Mouse (Mus musculus): Measurements from ENCODE around the gene A930009A15Rik.

A930009A15Rik gene

DNA sequence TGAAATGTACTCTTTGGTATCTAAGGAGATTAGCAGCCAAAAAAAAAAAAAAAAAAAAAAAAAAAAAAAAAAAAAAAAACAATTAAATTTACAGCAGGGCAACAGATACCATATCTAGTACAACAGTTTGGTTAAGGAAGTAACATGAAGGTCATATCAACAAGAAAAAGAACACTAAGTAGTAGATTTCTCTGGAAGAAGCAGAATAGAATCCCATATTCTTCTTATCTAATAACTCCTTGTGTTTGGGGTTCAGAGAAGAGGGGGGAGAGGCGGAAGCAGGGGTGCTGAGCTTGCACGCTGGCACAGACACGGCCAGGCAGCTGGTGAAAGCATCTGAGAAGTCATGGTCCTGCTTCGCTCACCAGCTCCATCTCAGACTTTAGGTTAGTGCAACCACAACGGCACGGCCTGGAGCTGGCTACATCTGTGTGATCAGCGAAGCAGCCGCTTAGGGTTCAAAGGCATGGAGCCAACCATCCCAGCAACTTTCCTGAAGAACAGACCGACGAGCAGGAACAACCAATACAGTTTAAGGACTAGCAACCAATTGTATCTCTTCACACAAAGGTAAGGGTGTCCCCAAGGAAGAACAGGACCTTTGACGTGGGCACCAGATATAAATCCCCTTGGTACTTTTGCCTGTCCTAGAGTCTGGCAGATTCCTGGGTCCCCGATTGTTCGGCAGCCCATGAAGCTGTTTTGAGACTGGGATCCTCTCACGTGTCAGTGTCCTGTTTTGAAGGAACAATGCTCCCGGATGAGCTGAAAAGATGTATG, at the start of gene A930009A15Rik:
A930009A15Rik (plus strand) TSS at position 275 of the 780 bp plus-strand sequence.
- no peak for DNase-seq (ENCODE audit: low spot score in 2 of 2)

DNA sequence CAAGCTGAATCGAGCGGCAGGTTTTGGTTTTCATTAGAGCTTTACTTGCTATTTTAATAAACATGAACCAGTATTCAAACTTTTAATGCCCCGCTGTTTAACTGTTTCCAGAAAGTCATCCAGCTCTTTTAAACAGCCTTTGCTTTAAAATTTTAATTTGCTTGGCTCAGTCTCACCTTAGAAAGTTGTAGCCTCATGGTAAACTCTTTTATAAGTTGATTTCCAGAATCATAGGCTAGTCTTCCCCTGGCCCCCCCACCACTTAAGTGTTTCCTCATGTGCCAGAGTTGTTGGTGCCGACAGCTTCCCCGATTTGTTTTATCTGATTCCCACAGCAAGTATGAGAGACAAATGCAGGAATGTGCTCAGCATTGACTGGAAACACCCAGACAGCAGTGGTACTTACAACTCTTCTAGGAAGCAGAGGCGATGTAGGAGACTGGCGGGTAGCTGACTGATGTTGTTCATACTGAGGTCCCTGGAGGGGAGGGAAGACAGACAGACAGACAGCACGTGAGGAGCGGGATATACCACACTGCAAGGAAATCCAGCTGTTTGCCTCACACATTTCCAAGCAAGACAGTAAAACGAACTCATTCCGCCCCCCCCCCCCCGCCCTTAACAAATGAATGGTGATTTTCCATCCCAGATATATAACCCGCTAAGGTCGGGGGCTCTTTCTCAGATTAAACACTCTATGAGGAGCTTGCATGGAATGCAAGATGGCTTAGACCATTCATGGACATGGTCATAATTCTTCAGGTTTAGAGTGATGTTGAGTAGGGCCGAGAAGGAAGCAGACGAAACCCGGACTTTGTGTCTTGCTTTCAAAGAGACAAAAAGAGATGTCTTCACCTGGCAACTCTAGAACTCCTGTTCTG, 49.3 kb upstream of the A930009A15Rik start:
- no peak for DNase-seq (ENCODE audit: low spot score in 2 of 2)

DNA sequence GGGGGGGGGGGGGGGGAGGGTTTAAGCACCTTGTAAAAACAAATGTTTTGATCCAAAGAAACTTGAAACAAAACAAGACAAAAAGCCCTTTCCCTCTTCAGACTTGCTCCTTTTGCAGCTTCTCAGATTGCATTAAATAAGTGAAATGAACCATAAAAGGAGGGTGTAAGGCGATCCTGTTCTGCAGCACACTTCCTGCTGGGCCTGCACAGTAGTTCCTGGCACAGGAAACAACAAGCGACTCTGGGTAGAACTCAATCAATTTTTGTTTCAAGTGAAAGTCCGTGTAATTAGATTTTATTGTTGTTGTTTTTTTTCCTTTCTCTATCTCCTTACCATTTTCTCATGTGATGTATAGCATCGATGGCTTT, 48.7 kb upstream of the A930009A15Rik start:
- no peak for DNase-seq (ENCODE audit: low spot score in 2 of 2)

DNA sequence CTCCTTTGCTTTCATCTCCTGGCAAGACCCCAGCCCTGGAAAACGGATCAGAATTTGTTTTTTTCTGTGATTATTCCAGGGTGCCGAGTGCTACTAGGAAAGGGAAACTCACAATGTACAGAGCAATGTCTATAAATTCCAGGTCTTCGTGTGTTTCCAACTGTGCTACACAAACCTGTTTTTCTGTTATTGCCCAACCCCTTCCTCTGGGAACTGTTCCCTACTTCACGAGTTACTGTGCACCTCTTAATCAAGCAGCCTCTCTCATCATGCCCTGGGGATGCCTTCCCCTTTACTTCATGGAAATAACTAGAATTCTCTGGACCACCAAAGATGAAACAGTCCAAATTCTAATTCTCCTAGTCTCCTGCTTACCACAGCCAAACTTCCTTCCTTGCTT, 40.9 kb upstream of the A930009A15Rik start:
- DNase-seq (ENCODE audit: low spot score in 2 of 2): no peak

DNA sequence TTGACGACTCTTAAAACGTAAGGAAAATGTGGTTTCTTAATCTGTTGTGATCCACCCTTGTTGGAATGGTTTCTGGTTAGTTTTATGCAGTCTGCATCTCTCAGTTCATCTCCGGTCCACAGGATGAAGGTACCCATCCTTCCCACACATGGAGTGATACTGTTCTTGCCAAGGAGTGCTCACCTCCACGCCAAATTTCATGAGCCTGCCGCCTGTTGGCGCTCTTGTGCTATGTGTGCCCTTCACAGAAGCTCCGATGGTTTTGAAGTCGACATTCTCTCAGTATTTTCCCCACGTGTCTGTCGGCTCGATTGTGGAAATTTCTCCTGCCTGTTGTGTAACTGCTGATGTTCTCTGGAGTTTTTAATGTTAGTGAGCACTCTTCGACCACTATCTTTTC, 40.0 kb upstream of the A930009A15Rik start:
- no peak for DNase-seq (ENCODE audit: low spot score in 2 of 2)

DNA sequence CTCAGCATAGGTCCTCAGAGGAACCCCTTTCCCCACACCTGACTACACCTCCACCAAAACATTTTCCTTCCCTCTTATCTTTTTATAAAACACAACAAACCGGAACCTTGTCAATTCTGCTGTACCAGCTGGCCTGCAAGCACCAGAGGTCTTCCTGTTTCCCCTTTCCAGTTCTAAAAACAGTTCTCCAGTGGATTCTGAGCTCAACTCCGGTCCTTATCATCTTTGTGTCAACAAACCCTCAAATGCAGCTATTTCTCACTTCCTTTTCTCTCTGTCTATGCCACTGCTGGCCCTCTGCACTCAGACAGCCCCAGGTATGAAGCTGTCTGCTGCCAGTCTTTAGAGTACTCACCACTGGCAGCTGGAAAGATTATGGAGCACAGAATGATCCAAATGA, 39.0 kb upstream of the A930009A15Rik start:
- DNase-seq (ENCODE audit: low spot score in 2 of 2): no peak

DNA sequence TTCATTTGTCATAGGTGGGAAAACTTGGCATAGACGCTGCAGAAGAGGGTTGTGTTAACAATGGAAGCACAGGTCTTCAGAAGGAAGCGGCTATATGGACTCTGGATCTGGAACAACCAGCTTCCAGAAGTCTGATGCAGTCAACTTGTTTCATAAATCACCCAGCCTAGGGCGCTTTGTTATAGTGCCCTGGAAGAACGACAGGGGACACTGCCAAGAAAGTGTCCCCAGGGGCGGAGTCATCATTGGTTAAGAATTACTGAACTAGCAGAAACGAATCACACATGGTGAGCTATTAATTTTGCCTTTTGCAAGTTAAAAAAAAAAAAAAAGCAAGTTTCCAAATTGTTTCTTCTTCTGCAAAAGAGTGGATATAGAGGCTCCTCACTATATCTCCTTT, 26.9 kb upstream of the A930009A15Rik start:
- DNase-seq (ENCODE audit: low spot score in 2 of 2): no peak

DNA sequence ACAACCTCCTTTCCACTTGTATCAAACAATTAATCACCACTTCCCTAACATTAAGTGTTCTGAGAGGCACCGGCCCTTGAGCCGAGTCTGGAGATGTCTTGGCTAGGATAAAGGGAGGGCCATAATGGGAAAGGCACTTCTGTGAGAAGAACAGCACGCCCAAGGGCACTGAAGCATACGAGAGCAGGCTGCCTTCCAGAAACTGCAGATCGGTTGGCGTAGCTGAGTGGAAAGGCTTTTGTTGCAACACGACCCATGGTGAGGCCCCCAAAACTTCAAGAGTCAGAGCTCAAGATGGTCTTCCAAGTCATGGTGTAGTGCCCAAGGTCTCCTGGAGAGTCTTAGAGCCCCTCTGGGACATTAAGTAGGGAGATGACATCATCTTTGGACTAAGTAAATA, 19.5 kb upstream of the A930009A15Rik start:
- no peak for DNase-seq (ENCODE audit: low spot score in 2 of 2)

DNA sequence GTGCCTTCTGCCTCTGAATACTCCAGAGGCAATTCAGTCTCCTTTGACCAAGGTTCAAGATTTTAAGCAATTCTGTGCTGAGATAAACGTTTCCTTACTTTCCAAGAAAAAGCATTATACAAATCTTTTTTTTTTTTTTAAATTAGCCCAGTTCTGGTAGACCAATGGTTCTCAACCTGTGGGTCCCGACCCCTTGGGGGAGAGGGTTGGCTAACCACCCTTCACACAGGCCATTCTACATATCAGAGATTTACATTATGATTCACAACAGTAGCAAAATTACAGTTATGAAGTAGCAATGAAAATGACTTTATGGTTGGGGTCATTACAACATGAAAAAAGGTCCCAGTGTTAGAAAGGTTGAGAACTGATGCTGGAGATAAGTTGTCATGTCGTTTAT, 18.7 kb upstream of the A930009A15Rik start:
- DNase-seq (ENCODE audit: low spot score in 2 of 2): no peak

DNA sequence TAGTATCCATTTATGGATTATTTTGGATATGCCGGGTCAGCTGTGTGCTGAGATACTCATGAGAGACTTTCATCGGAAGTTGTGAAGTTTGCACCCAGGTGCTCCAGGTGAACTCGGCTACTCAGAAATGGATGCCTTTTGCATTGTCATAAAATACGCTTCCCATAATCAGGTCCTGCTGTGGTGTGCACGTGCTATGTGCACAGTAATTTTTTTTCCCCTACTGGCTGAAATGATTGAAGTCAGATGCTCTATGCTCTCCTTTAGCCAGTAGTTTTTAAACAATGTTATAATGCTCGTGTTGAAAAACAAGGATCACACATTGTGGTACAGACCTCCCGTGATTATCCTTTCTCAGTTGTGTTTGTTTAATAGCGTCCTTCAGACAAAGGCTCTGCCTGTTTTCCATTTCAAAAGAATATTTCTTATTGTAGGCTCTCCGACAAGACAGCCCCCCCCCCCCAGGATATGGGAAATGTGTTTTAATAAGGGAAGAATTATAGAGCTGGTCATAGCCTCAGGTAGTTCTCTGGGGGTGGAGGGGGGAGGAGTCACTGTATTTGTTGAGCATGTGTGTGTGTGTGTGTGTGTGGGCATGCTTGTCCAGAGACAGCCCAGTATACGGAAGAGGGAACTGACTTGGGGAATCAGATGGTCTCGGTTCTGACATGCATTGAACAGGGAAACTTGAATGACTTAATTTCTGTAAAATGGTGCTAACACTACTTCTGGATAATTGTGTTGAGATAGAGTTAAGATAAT, 16.3 kb upstream of the A930009A15Rik start:
- no peak for DNase-seq (ENCODE audit: low spot score in 2 of 2)

DNA sequence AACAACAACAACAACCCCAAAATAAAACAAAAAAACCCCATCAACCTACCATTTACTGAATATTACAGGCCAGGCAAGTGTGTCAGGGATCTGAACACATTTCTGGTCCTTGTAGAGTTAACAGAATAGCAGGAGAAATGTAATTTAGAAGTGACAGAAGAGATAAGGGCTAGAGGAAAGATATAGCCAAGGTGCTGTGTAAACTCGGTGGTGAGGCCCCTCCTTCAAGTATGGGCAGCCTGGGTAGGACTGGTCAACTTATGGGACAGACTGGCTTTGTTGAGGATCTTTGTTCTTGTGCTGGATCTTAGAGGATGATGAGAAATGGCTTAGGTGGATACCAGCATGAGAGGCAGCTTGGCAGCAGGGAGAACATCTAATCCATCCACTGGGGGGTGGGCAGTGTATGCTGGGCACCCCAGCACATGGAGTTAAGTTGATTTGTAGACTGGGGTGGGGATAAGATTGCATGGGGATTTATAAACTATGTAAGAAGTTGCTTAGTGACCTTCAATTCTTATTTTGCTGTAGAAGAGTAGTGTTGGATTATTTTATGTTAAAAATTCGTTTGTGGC, 14.5 kb upstream of the A930009A15Rik start:
- no peak for DNase-seq (ENCODE audit: low spot score in 2 of 2)

DNA sequence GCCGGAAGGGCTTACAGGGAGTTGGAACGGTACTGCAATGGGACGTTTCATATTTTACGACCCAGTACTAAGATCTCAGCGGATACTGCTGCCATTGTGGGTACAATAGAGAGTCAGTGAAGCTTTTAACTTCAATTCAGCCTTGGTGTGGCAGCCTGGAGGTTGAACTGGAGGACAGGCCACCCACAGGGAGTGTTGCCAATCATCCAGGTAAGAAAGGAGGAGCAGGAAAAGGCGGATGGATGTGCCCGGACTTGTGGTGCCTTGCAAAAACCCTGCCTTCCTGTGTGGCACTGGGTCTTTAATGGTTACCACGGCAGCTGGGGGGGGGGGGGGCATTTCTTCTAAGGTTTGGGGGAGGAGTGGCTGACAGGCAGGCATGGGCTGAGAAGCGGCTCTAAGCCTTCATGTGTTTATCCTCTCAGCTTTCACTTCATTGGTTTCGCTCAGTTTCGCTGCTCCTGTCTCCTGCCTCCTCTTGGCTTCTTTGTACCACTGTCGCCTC, 13.0 kb upstream of the A930009A15Rik start:
- DNase-seq (ENCODE audit: low spot score in 2 of 2): no peak

DNA sequence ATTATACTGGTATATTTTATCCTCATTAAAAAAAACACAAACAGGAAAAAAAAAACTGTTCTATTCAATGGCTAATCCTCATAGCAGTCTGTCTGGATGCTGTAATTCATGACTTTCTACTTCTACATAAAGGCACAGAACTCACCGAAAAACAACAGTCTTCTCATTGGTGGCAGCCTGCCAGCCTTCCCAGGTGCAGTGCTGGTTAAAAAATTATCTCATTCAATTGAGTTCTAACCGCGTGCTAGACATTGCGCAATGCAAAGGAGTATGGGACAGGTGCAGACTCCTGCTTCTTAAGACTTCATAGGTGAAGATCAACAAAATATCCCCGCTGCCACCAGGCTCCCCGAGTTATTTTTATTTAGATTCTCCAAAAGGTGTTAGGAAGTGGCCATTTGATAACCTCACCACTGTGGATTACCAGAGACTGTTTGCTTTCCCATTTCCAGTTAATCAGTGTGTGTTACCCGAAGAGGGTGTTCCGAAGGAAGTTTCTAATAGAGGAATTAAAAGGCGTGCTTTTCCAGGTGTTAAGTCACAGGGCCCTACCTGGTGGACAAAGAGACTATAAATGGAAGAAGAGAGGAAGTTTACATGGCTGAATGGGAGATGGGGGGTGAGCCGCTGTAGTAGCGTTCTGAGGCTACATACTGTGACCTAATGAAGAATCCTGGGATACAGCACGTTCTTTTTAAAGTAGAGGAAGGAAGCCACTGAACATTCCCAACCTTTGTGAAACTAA, 8.5 kb upstream of the A930009A15Rik start:
- no peak for DNase-seq (ENCODE audit: low spot score in 2 of 2)

DNA sequence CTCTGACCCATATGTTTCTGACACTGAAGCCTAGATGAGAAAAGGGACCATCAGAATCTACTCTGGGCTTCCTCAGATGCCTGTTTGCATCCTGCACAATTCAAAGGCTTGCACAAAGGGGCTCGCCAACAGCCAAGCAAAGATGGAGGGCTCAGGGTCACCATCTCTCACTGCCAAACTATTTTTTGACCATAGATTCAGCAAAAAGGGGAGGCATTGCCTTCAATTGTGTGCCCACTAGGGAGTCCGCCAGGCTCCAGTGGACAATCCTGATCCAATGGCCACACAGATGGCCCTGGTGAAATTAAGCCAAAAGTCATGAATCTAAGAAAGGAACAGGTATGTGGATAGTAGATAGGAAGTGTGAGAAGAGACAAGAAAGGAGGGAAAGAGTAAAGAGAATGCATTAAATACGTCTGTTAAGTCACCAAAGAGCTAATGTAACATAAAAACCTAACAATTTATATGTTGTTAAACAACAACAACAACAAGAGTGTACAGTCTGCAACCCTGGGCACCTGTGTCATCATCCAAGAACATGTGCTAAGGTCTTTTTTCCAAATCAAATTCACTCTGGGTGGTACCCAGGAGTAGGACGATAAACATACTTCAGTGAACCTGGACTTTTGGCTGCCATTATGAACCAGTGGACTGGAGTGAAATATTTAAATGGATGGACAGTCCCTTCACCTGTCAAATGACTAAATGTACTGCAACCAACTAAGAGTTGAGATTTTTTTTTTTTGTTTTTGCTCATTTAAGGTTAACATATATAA, 6.7 kb upstream of the A930009A15Rik start:
- DNase-seq (ENCODE audit: low spot score in 2 of 2): no peak

DNA sequence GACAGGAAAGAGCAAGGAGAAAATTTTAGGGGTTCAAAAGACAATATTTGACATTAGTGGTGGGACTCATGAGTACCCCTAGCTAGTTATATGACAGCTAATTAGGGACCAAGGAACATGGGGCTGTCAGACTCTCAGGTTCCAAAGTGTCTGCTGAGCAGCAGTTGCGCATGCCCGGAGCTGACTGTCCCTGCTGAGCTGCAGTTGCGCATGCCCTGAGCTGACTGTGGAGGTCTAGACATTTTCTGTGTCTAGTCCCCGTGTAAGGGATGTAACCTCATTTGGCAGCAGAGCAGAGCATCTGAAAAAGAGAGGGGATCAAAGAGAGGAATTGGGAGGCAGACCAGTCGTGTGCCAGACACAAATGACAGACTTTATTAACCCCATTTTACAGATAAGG, 5.8 kb upstream of the A930009A15Rik start:
- no peak for DNase-seq (ENCODE audit: low spot score in 2 of 2)

DNA sequence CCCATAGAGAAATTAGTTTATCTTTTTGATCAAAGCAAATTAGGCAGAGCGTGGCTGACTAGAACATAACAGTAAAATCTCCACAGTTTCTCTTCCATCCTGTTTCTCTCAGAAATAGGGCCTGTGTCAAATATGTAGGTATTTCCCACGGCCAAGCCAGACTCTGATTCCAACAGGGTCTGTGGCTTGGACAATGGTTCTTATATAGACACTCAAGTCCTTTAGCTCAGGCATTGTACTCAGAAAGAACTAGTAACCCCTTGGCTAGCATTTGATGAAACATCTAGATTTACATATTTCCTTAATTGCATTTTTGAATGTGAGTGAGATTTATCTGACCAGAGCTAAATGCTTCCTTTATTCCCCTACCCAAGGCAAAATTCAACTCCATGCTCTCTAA, 791 bp downstream of the A930009A15Rik start:
- no peak for DNase-seq (ENCODE audit: low spot score in 2 of 2)

DNA sequence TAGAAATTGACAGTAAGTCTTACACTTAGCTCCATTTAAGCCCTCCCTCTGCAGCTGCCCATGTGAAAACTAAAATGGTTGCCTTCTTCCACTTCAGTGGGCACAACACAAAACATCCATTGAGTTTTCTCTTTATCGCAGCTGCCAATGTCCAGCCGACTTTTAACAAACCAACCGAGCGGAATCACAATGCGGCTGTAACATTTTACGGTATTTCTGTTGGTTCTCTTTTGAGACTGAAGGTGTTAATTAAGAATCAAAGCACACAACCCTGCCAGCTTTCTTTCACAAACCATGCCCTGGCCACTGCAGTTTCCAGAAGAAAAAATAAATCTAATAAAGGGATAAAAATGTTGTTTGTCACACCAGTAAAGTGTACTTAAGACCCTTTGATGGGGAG, 1.5 kb downstream of the A930009A15Rik start:
- no peak for DNase-seq (ENCODE audit: low spot score in 2 of 2)

DNA sequence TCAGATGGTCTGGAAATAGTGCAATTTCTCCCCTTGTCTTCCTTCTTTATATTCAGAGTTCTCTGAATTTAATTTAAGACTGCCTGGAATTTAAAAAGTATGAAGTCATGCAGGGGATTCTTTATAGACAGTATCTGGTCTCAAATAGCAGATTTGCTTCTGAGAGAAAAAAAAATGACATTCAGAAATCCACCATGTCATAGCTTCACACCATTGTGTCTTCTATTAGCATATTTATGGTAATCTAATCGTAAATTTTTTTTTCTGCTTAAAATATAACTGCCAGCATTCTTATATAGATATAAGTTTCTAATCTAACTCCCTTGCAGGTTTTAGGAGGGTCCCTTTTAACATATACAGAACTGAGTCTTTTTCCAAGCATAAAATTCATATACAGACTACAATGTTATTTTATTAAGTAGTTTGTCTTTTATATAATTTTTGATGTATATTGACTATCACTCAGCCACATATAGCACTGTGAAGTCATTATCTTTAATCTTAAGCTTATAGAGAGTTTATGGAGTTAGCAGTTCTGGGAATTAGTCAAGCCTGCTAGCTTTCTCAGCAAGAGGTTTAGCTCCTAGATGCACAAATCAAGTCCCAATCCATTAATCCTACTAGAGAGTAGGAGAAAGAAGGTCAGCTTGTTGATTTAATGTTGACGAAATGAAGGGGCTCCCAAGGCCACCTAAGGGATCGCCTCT, 2.1 kb downstream of the A930009A15Rik start:
- DNase-seq (ENCODE audit: low spot score in 2 of 2): no peak

DNA sequence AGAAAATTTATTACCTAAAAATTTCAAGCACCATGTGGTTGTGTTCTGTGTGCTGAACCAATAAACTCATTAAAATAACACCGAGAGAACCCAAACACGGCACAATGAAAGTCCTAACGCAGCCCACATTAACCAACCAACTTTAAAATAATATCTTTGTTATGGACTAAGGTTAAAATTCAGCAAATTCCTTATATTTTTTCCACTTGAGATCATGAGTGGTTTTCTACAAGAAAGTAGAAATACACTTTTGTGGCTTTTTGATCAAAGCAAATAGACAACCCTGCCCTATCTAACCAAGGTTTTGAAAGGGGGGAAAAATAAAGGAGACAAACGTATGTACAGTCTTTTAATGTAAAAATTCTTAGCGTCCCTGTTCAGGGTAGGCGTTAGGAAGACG, 9.3 kb downstream of the A930009A15Rik start:
- DNase-seq (ENCODE audit: low spot score in 2 of 2): no peak

DNA sequence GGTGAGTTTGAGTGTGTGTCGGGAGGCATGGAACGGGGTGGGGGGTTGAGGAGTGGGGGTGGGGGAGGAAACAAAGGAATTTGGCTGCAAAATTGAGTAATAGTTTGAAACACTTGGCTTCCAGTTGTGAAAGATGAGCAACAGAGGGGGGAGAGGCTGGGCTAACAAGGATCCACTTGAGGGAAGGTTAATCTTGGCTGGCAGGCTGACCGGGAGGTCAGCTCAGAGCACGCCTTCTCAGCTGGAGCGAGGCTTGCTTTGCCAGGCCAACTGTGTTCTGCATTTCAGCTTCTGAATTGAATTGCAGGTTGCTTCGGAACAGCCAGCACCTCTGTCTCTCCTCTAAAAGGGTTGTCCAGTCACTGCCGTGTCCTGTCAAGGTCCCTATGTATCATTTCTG, 9.7 kb downstream of the A930009A15Rik start:
- DNase-seq (ENCODE audit: low spot score in 2 of 2): no peak
